Mouse (Mus musculus) hindbrain, postnatal 0 days (tissue): ENCODE results near the gene Tmub2. TPM values are rescaled to one million over a fixed set of nuclear protein-coding genes. Genes with fewer than 3 reads are reported as not detected.
A peak's percentile ranks its signal among the peaks of the same experiment; 100 is the strongest.

ENCODE experiments used
- ATAC-seq: fragments of 200-750 bp; cut with Nextera tagmentation; 2 replicates; pipeline ENCODE4 v1.8.0; 2017; ENCODE audit warnings: mild to moderate bottlenecking, moderate TSS enrichment, moderate library complexity
- DNase-seq: peaks from one replicate; pipeline ENCODE4 v3.0.0-alpha.2; 2015; ENCODE audit warnings: low spot score
- H3K27ac ChIP-seq: fragments of 300-500 bp; sonication (generic); 2 replicates; pipeline ENCODE4 v1.5.1; 2014; ENCODE audit warnings: mild to moderate bottlenecking
- H3K27me3 ChIP-seq: fragments of 300-500 bp; sonication (generic); 2 replicates; pipeline ENCODE4 v1.6.1; 2014; ENCODE audit warnings: low read length, mixed read lengths; ENCODE audit not compliant: insufficient read depth
- H3K36me3 ChIP-seq: fragments of 300-500 bp; sonication (generic); 2 replicates; pipeline ENCODE4 v1.6.1; 2014; ENCODE audit warnings: low read length, mixed read lengths; ENCODE audit not compliant: insufficient read depth
- H3K4me1 ChIP-seq: fragments of 300-500 bp; sonication (generic); 2 replicates; pipeline ENCODE4 v1.6.1; 2014; ENCODE audit warnings: antibody characterized with exemption, low read length, mixed read lengths; ENCODE audit not compliant: insufficient read depth
- H3K4me2 ChIP-seq: fragments of 300-500 bp; sonication (generic); 2 replicates; pipeline ENCODE4 v1.6.1; 2014; ENCODE audit warnings: low read depth, mild to moderate bottlenecking, low read length, moderate library complexity, mixed read lengths
- H3K4me3 ChIP-seq: fragments of 300-500 bp; sonication (generic); 2 replicates; pipeline ENCODE4 v1.5.1; 2014; ENCODE audit warnings: low read length
- H3K9ac ChIP-seq: fragments of 300-500 bp; sonication (generic); replicated peaks from 2 replicates; pipeline ENCODE4 v1.6.1; 2014; ENCODE audit warnings: mild to moderate bottlenecking, low read length, moderate library complexity, mixed read lengths
- H3K9me3 ChIP-seq: fragments of 300-500 bp; sonication (generic); 2 replicates; pipeline ENCODE4 v1.6.1; 2016; ENCODE audit warnings: low read length, mixed read lengths
- CTCF ChIP-seq: IDR thresholded peaks from 2 replicates; pipeline ENCODE4 v1.5.1; 2016; ENCODE audit warnings: antibody characterized with exemption, control low read depth, low read depth
- WGBS: fragments of 180-500 bp; shearing (Covaris S2); extraction: QIAGEN DNeasy Blood & Tissue Kit; methylation state at CpG from one replicate; pipeline ENCODE4 v1.1.7; 2014; 5-methylcytosine and 5-hydroxymethylcytosine counted together
- polyA plus RNA-seq: library from polyadenylated mRNA; unstranded; fragments of >200 nt; fragmentation: Nextera tagmentation; extraction: Ambion mirVana; gene quantifications from 2 replicates; pipeline ENCODE4 v1.2.1, GENCODE M21; 2015
- total RNA-seq: library from RNA; depleted of rRNA; stranded (reverse); fragments of >200 nt; gene quantifications from 2 replicates; pipeline ENCODE4 v1.2.3, GENCODE M21; 2014

Gene Tmub2
- total and polyA plus RNA-seq, 2 experiments from 2014 or later, result 72.2 to 92.7 TPM

DNA sequence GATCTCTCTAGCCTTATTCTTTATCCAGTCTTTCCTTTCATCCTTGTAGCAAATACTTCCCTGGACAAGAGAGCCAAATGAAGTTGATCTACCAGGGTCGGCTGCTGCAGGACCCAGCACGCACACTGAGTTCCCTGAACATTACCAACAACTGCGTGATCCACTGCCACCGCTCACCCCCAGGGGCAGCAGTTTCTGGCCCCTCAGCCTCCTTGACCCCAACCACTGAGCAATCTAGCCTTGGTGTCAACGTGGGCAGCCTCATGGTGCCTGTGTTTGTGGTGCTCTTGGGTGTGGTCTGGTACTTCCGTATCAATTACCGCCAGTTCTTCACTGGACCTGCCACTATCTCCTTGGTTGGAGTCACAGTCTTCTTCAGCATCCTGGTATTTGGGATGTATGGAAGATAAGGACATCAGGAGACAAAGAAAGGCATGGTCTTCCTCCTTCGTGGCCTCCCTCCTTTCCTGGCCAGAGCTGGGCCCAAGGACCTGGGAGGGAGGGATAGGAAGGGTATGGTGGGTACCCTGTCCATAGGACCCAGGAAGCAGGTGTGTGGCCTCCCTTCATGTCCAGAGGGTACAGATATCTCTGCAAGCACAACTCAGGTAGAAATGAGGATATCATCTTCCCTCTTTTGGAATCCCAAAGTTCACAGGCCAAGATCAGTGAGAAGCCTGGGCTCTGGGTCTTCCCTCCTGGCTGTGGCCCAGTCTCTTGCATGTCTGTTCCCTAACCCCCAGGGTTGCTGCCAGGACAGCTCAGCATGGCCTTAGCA is 3.5 kb downstream of the Tmub2 start:
- DNase-seq (no peak), ATAC-seq (no peak)
- H3K4me1 ChIP-seq, result peaks cover 5% of the 10 kb centered on the region; the same call in 1 of the 2 replicates
- no peak overlapping the region for H3K4me2 ChIP-seq
- H3K27ac ChIP-seq, result peak overlapping the region; percentile 32; the same call in 1 of the 2 replicates
- no peaks in the 10 kb centered on the region for H3K9me3 ChIP-seq
- TF ChIP-seq CTCF, result no peak
- H3K4me3 ChIP-seq, result no peak overlapping the region
- 84% methylated on average over 8 of the region's 8 CpGs for WGBS
- no peak overlapping the region for H3K9ac ChIP-seq
- peaks cover 29% of the 10 kb centered on the region for H3K36me3 ChIP-seq
- H3K27me3 ChIP-seq, result no peaks in the 10 kb centered on the region

GRCm38 (mm10) chr11:102288913-102289312 is 4.2 kb downstream of the Tmub2 start:
- H3K36me3 ChIP-seq, result peaks cover 29% of the 10 kb centered on the region

GRCm38 (mm10) chr11:102289511-102290100 is 4.9 kb downstream of the Tmub2 start:
- H3K4me2 ChIP-seq, result no peak overlapping the region
- peaks cover 29% of the 10 kb centered on the region for H3K36me3 ChIP-seq
- TF ChIP-seq CTCF, result no peak
- peaks cover 5% of the 10 kb centered on the region; the same call in 1 of the 2 replicates for H3K4me1 ChIP-seq
- WGBS, result 57% methylated on average over 6 of the region's 6 CpGs
- H3K4me3 ChIP-seq, result no peak overlapping the region
- no peaks in the 10 kb centered on the region for H3K9me3 ChIP-seq
- ATAC-seq (no peak), DNase-seq (no peak)
- H3K9ac ChIP-seq, result no peak overlapping the region
- H3K27me3 ChIP-seq, result no peaks in the 10 kb centered on the region
- no peak overlapping the region; the same call in 1 of the 2 replicates for H3K27ac ChIP-seq

More at GRCm38 (mm10) chr11:102288913-102289312, 4.2 kb downstream of the Tmub2 start:
- Histone ChIP-seq H3K4me3 (no peak overlapping the region), H3K9me3 (no peaks in the 10 kb centered on the region), H3K27ac (peak overlapping the region; percentile 32; the same call in 1 of the 2 replicates), H3K9ac (no peak overlapping the region), H3K4me1 (peaks cover 5% of the 10 kb centered on the region; the same call in 1 of the 2 replicates), H3K27me3 (no peaks in the 10 kb centered on the region), H3K4me2 (no peak overlapping the region)
- WGBS, result 73% methylated on average over 2 of the region's 2 CpGs
- ATAC-seq (no peak), DNase-seq (no peak)
- TF ChIP-seq CTCF, result no peak

DNA sequence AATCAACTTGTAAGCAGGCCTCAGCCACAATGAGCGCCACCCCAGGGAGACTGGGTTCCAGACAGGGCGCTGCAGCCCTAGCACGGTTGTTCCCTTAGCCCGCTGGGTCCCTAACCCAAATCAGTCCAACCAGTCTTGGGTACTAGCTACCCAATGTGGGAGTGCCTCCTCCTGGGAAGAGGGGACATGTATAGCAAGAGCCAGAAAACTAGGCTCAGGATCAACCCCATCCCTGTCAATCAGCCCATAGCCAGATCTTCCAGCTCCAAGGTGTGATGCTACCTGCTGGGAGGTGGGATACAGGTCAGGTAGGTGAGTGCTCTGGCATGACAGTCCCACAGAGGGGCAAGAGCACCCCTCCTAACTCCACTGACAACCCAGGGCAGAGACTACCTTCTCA is 5.4 kb downstream of the Tmub2 start:
- Histone ChIP-seq H3K27me3 (no peaks in the 10 kb centered on the region), H3K4me3 (no peak overlapping the region), H3K9ac (no peak overlapping the region), H3K9me3 (no peaks in the 10 kb centered on the region), H3K4me1 (peaks cover 10% of the 10 kb centered on the region; the same call in 1 of the 2 replicates), H3K27ac (no peak overlapping the region), H3K36me3 (peaks cover 29% of the 10 kb centered on the region), H3K4me2 (no peak overlapping the region)
- TF ChIP-seq CTCF, result no peak
- ATAC-seq (no peak), DNase-seq (no peak)
- 85% methylated on average over 4 of the region's 4 CpGs for WGBS

DNA sequence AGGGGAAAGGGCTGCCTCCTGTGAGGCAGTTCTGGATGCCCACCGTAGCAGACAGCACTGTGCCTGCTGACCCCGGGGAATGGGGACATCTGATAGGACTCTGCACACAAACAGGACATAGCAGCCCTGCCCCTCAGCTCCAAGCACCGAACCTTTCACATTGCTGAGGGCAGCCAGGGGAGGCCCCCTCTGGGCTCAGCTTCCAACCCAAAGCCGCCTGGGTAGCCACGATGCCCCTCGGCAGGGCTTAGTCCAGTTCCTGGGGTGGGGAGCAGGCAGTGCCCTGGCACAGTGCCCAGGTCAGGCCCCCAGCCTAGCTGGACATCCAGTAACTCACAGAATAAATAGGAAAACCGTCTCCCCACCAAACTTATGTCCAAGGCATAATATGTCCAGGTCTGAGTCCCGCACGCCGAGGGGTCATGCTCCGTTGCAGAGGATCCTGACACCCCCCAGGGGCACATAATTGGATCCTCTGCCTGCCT is 6.4 kb downstream of the Tmub2 start:
- Histone ChIP-seq H3K4me2 (no peak overlapping the region), H3K27me3 (no peaks in the 10 kb centered on the region), H3K9ac (no peak overlapping the region), H3K4me1 (peaks cover 7% of the 10 kb centered on the region; the same call in 1 of the 2 replicates), H3K9me3 (no peaks in the 10 kb centered on the region), H3K4me3 (no peak overlapping the region), H3K36me3 (peaks cover 29% of the 10 kb centered on the region), H3K27ac (no peak overlapping the region)
- ATAC-seq (no peak), DNase-seq (no peak)
- WGBS, result 76% methylated on average over 11 of the region's 11 CpGs
- no peak for TF ChIP-seq CTCF

GRCm38 (mm10) chr11:102293971-102294370 is 9.2 kb downstream of the Tmub2 start:
- WGBS, result 96% methylated on average over 13 of the region's 13 CpGs
- Histone ChIP-seq H3K4me1 (peaks cover 10% of the 10 kb centered on the region), H3K9ac (peak overlapping the region; percentile 88; the same call in 1 of the 2 replicates), H3K27ac (no peak overlapping the region), H3K4me3 (no peak overlapping the region), H3K27me3 (no peaks in the 10 kb centered on the region), H3K36me3 (peaks cover 19% of the 10 kb centered on the region), H3K9me3 (no peaks in the 10 kb centered on the region), H3K4me2 (peak overlapping the region; percentile 93; the same call in 1 of the 2 replicates)
- ATAC-seq (no peak), DNase-seq (no peak)
- TF ChIP-seq CTCF, result no peak
